Mouse (Mus musculus): ENCODE data around the gene Nxph1. TPM values are rescaled to one million over a fixed set of nuclear protein-coding genes. Genes with fewer than 3 reads are reported as not detected.

Gene Nxph1
- total and polyA plus RNA-seq, 2 experiments from 2014 or later = 75.5 to 103 TPM

DNA sequence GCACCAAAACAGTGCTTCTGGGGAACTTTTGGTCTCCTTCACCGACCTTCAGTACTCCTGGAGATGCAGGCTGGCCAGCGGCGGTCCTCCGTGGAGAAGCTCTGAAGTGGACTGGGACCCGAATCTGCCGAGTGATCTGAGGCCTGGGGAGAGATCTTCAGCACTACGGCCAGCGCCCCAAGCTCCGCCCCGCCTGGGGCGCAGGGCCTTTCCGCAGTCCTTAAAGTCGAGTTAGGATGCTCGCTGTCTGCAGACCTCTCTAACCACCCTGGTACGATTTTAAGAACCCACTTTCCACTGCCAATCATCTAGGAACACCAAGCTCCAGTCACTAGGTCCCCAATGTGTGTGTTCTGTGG lies 9.3 kb downstream of the Nxph1 start:
- DNase-seq (ENCODE audit: low spot score) = no peak
- Histone ChIP-seq H3K27ac (ENCODE audit: low read depth, low read length) (peak overlapping the region; percentile 65; the same call in 1 of the 2 replicates), H3K4me1 (ENCODE audit: insufficient read depth, low read length) (no peaks in the 10 kb centered on the region; the same call in 1 of the 2 replicates), H3K9me3 (ENCODE audit: low read length) (no peaks in the 10 kb centered on the region), H3K9ac (replicated peaks; ENCODE audit: low read length, poor library complexity, severe bottlenecking) (no peak overlapping the region), H3K36me3 (ENCODE audit: insufficient read depth, low read length) (no peaks in the 10 kb centered on the region), H3K4me2 (ENCODE audit: low read depth, low read length, poor library complexity, severe bottlenecking) (peak overlapping the region; percentile 59), H3K4me3 (ENCODE audit: low read depth, low read length) (peak overlapping the region; percentile 37), H3K27me3 (ENCODE audit: insufficient read depth, low read length) (peaks cover 9% of the 10 kb centered on the region; the same call in 1 of the 2 replicates)
- 0 out of 2 replicates have a peak, but pooled peaks have one; percentile 20 for ATAC-seq (ENCODE audit: low FRiP score)
- no peak for TF ChIP-seq CTCF (IDR thresholded peaks at IDR 0.05)
- 6% methylated on average over 15 of the region's 15 CpGs for whole genome bisulfite sequencing

DNA sequence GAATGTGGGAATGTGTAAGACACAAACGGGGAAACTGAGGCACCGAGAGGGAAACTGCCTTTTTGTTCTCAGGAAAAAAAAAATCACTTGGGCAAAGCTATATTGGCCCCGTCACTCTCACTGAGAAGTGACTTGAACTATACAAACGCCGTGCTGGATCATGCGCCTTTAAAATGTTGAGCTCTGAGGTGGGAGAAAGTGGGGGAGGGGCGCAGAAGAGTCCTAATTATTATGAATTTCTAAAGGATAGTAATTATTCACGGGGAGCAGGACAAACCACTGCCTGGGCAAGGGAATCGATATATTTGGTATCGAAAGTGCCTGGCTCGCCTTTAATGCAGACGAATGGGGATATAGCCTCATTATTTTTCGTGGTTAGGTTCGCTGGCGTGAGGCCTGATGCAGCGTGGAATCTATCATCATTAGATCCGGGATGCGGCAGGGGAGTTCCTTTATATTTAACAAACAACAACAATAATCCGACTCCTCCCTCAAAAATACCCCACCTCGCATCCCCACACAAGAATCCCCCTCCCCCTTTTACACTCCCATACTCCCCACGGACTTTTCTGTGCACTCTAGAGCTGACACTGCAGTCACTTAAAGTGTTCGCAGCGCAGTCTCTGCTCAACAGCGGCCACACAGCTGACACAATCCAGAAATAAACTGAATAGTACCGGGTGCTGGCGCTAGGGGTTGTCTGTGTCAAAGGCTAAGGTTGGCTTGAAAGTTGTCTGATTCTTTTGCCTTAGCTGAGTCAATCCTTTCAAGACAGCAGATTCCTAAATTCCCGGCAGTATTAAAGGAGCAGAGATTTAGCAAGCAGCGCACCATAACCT lies 10.1 kb downstream of the Nxph1 start:
- DNase-seq (ENCODE audit: low spot score) = peak; percentile 89
- Histone ChIP-seq H3K27me3 (ENCODE audit: insufficient read depth, low read length) (peaks cover 9% of the 10 kb centered on the region; the same call in 1 of the 2 replicates), H3K9me3 (ENCODE audit: low read length) (no peaks in the 10 kb centered on the region), H3K9ac (replicated peaks; ENCODE audit: low read length, poor library complexity, severe bottlenecking) (no peak overlapping the region), H3K36me3 (ENCODE audit: insufficient read depth, low read length) (no peaks in the 10 kb centered on the region), H3K4me3 (ENCODE audit: low read depth, low read length) (peak overlapping the region; percentile 37), H3K4me2 (ENCODE audit: low read depth, low read length, poor library complexity, severe bottlenecking) (peak overlapping the region; percentile 59), H3K27ac (ENCODE audit: low read depth, low read length) (no peak overlapping the region), H3K4me1 (ENCODE audit: insufficient read depth, low read length) (no peaks in the 10 kb centered on the region; the same call in 1 of the 2 replicates)
- peak; percentile 88 for ATAC-seq (ENCODE audit: low FRiP score)
- WGBS = 2% methylated on average over 28 of the region's 28 CpGs
- peak; percentile 84 for TF ChIP-seq CTCF (IDR thresholded peaks at IDR 0.05)

DNA sequence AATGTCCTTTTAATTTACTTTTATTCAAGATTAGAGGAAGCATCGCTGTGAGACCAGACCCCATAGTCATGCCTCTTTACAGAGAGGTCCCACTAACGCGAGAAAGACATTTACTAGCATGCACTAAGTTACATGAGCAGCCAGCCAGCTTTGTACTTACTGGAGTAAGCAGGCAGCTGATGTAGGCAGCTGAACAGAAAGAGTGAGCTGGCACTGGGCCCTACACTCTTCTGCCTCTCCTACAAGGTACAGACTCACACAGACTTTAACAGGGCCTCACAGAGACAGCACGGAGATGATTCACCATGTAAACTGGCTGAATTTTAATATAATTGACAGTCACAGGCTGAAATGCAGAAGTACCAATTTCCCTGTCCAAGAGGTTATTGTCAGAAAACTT lies 11.6 kb downstream of the Nxph1 start:
- ATAC-seq (ENCODE audit: low FRiP score) (no peak), DNase-seq (ENCODE audit: low spot score) (no peak)
- Histone ChIP-seq H3K27ac (ENCODE audit: low read depth, low read length) (no peak overlapping the region), H3K4me1 (ENCODE audit: insufficient read depth, low read length) (no peaks in the 10 kb centered on the region), H3K9me3 (ENCODE audit: low read length) (no peaks in the 10 kb centered on the region), H3K4me2 (ENCODE audit: low read depth, low read length, poor library complexity, severe bottlenecking) (no peak overlapping the region), H3K36me3 (ENCODE audit: insufficient read depth, low read length) (no peaks in the 10 kb centered on the region), H3K9ac (replicated peaks; ENCODE audit: low read length, poor library complexity, severe bottlenecking) (no peak overlapping the region), H3K4me3 (ENCODE audit: low read depth, low read length) (no peak overlapping the region), H3K27me3 (ENCODE audit: insufficient read depth, low read length) (peaks cover under 1% of the 10 kb centered on the region; the same call in 1 of the 2 replicates)
- TF ChIP-seq CTCF (IDR thresholded peaks at IDR 0.05) = no peak
- 74% methylated on average over 4 of the region's 4 CpGs for WGBS

DNA sequence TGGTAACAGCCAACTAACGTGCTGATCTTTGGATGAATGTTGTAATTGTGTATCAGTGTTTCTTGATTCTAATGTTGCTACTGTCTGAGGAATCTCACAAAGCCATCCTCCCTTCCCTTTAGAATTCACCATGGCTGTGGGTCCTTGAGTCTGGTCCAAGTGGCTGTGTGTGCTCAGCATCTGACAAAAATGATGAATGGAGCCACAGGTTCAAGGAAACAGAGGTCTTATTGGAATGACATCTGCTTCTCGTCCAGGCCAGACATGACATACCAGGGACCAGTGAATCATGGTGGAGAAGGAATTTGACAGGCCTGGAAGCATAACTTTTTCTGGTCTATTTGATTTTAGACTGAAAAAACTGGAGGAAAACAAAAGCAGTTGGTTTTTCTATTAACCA lies 22.3 kb downstream of the Nxph1 start:
- Histone ChIP-seq H3K9ac (replicated peaks; ENCODE audit: low read length, poor library complexity, severe bottlenecking) (no peak overlapping the region), H3K4me1 (ENCODE audit: insufficient read depth, low read length) (no peaks in the 10 kb centered on the region), H3K27me3 (ENCODE audit: insufficient read depth, low read length) (no peaks in the 10 kb centered on the region), H3K4me3 (ENCODE audit: low read depth, low read length) (no peak overlapping the region), H3K4me2 (ENCODE audit: low read depth, low read length, poor library complexity, severe bottlenecking) (no peak overlapping the region), H3K27ac (ENCODE audit: low read depth, low read length) (no peak overlapping the region), H3K36me3 (ENCODE audit: insufficient read depth, low read length) (no peaks in the 10 kb centered on the region), H3K9me3 (ENCODE audit: low read length) (no peaks in the 10 kb centered on the region)
- ATAC-seq (ENCODE audit: low FRiP score) (no peak), DNase-seq (ENCODE audit: low spot score) (no peak)
- 70% methylated on average over 2 of the region's 2 CpGs for WGBS
- TF ChIP-seq CTCF (IDR thresholded peaks at IDR 0.05) = no peak

DNA sequence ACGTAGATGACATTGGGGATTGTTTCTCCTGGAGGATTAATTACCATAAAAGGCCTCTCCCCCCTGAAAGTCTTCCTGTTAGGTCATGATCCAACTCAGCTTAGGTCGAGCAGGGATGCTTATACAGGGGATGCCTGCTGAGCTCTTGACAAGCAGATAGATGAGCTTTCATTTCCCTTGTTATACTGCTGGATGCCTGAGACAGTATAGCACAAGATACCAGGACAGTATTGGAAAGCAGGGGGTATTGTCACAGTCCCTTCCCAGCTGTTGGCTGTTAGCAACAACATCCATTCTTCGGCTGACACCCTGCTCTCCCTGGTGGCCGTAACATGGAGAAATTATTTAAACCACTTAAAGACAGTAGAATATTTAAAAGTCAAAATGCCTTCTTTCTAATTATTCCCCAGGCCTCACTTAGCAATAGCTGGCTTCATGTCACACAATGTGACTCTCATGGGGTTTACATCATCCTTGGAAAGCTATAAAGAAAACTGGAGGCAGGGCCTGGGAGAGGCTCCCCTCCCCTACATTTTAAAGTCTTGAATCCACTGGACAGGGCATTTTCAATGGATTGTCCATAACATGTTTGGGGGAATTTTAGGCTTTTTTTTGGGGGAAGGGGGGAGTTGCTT lies 31.1 kb downstream of the Nxph1 start:
- H3K4me1 ChIP-seq (ENCODE audit: insufficient read depth, low read length) = no peaks in the 10 kb centered on the region
- no peaks in the 10 kb centered on the region for H3K9me3 ChIP-seq (ENCODE audit: low read length)
- ATAC-seq (ENCODE audit: low FRiP score) (no peak), DNase-seq (ENCODE audit: low spot score) (no peak)
- H3K4me3 ChIP-seq (ENCODE audit: low read depth, low read length) = no peak overlapping the region
- H3K9ac ChIP-seq (replicated peaks; ENCODE audit: low read length, poor library complexity, severe bottlenecking) = no peak overlapping the region
- 43% methylated on average over 4 of the region's 4 CpGs for WGBS
- TF ChIP-seq CTCF (IDR thresholded peaks at IDR 0.05) = no peak
- H3K4me2 ChIP-seq (ENCODE audit: low read depth, low read length, poor library complexity, severe bottlenecking) = no peak overlapping the region
- no peaks in the 10 kb centered on the region for H3K36me3 ChIP-seq (ENCODE audit: insufficient read depth, low read length)
- H3K27ac ChIP-seq (ENCODE audit: low read depth, low read length) = no peak overlapping the region
- H3K27me3 ChIP-seq (ENCODE audit: insufficient read depth, low read length) = no peaks in the 10 kb centered on the region
